Mouse (Mus musculus): ENCODE data around the gene Oxa1l. TPM values are rescaled to one million over a fixed set of nuclear protein-coding genes. Genes with fewer than 3 reads are reported as not detected.

Gene Oxa1l
- total RNA-seq, 2 experiments from 2014 or later, result 97.2 to 98.9 TPM

DNA sequence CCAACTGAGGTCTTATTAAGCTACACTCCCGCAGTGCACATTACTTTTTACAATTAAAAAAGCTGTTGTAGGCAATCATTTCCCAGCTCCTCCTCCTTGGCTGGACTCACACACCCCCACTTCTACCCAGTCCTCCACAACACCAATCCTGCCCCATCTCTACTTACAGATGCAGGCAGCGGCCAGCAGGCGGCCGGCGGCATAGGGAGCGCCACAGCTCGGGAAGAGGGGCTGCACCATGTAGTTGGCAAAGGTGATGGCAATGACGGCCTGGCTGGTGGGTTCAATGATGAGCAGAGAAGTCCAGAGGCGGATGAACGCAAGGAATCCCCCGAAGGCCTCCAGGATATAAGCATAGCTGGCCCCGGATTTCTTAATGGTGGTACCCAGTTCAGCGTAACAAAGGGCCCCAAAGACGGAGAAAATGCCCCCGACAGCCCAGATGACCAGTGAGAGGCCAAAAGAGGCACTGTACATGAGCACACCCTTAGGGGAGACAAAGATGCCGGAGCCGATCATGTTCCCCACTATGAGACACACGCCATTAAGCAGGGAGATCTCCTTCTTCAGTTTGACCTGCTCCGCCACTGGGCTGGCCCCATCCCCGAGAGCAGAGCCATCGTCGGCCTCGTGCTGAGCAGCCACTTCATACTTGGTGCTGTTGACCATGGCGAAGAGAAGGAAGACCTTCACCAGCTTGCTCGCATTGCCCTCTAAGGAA lies 47.9 kb downstream of the Oxa1l start:
- no peak for DNase-seq
- intact Hi-C loops (cut with DNase I), result no loop called here

DNA sequence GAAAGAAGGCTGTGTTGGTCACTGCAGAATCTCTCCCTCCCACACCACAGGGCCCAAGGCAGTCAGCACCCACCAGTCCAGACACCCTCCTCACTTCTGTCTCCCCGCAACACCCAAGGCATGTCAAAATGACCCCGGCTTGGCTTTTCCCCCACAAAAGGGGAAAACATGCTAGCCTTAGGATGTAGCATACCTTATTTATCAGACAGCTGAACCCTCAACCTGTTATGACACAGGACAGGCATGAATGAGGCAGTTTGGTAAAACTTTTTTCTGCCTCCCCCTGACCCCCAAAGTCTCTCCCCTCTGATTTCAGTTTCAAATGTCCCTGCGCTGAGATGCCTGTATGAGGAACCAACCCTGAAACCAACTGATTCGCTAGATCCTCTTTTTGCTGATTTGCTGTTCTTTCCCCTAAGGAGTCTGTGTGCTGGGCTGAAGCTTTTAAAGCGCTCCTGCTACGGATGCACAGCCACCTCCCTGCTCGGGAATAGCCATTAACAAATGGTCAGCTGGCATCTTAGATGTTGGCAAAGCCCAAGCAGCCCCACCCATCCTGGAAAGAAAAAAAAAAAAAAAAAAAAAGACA lies 48.5 kb downstream of the Oxa1l start:
- intact Hi-C loops (cut with DNase I), result no loop called here
- DNase-seq, result peak in 1 of 2 experiments; percentile 11

DNA sequence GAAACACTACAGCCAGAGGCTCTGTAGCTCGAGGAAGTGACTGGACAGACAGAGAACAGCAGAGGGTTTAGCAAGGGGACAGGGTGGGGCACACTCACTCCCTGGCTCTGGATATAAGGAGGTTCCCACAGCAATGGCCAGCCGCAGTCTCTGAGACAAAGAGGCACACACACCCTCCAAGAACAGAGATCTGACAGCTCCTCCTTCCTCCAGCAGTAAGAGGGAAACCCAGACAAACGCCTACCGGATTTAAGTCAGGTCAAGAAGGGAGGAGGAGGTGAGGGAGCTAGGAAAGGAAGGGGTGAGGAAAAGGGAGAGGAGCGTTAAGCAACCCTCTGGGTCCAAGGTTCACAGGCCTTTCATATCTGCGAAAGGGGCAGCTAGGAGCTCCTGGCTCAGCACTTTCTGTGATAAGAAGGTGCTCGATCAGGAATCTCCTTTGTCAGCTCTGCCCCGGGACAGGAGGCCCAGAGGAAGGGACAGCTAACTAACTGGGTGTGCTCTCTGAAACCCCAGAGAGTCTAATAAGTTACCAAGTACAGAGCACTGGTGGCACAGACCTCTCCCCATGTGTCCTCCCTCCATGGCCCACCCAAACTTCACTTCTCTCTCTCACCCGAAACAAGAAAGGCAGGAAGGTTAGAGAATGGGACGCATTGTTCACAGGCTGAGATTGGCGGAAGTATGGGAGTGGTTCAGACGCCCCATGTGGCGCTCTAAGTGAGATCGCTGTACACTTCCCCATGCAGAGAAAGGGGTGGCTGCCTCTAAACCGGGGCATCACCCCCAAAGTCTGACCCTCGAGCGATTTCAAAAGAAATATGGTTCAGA lies 49.6 kb downstream of the Oxa1l start:
- peak; percentile 46 to 60 for DNase-seq
- intact Hi-C loops (cut with DNase I), result loop anchor here (5.0 kb wide), 1 partner anchor 37 kb away; no protein-coding TSS in a partner anchor

DNA sequence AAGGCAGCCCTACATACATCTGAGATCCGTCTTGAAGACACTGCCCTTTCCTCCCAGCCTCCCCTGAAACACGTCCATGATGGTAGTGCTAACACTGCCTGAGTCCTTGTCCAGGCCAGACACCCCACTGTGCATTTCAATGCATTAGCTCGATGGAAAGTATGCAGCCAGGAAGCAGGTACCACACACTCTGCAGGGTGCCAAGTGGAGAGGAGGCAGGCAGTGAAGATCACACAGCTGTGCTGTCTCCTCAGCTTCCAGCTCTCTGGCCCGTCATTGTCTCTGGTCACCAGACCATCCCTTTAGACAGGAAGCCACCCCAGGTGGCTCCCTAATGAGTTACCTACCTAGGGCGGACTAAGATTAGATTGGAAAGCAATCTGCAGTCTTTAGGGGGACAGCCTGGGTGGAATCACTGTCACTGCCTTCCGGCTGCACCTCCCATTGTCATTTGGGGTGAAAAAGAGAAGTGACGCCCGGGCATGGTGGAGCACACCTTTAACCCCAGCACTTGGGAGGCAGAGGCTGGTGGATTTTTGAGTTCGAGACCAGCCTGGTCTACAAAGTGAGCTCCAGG lies 51.5 kb downstream of the Oxa1l start:
- intact Hi-C loops (cut with DNase I), result loop anchor here (1.0 to 5.0 kb wide), 3 partner anchors 35 to 183 kb away; no protein-coding TSS in a partner anchor
- no peak for DNase-seq

GRCm38 (mm10) chr14:54412629-54413170 lies 52.1 kb downstream of the Oxa1l start:
- intact Hi-C loops (cut with DNase I), result loop anchor here (1.0 to 5.0 kb wide), 3 partner anchors 35 to 184 kb away; no protein-coding TSS in a partner anchor
- DNase-seq, result peak; percentile 56 to 62

GRCm38 (mm10) chr14:54413877-54414700 lies 53.5 kb downstream of the Oxa1l start:
- intact Hi-C loops (cut with DNase I), result loop anchor here (2.0 to 5.0 kb wide), 2 partner anchors 33 to 185 kb away; no protein-coding TSS in a partner anchor
- DNase-seq, result peak in 1 of 2 experiments; percentile 39

GRCm38 (mm10) chr14:54415241-54416020 lies 54.8 kb downstream of the Oxa1l start:
- intact Hi-C loops (cut with DNase I), result no loop called here
- DNase-seq, result no peak

DNA sequence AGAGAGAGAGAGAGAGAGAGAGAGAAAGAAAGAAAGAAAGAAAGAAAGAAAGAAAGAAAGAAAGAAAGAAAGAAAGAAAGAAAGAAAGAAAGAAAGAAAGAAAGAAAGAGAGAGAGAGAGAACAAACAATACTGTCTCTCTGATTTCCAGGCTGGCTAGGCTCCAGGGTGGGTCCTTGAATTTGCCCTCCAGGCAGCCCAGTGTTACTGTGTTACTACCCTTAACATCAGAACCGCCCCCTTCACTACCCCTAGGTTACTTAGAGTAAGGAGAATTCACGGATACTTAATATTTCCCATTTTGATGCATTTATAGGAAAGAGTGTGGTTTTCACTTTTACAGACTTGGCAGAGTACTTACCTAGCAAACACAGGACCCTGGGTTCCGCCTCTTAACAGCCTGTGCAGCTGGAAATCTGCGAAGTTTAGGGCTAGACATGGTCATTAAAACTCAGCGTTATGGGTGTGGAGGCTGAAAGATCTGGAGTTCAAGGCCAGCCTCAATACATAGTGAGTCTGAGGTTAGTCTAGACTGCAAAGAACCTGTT lies 55.7 kb downstream of the Oxa1l start:
- intact Hi-C loops (cut with DNase I), result no loop called here
- no peak for DNase-seq

DNA sequence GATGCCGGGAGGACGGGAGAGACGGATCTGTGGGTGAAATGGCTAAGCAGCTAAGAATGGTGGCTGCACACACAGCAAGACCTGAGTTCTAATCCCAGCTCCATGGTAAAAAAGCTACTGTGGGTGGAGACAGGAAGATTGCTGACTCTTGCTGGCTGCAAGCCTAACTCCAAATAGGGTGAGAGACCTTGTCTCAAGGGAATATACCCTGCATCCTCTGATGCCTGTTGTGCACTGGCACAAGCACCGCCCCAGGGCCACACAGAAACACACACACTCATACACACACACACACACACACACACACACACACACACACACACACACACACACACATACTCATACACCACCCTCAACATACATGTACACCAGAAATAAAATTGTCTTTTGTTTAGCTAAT lies 56.2 kb downstream of the Oxa1l start:
- no peak for DNase-seq
- intact Hi-C loops (cut with DNase I), result no loop called here

DNA sequence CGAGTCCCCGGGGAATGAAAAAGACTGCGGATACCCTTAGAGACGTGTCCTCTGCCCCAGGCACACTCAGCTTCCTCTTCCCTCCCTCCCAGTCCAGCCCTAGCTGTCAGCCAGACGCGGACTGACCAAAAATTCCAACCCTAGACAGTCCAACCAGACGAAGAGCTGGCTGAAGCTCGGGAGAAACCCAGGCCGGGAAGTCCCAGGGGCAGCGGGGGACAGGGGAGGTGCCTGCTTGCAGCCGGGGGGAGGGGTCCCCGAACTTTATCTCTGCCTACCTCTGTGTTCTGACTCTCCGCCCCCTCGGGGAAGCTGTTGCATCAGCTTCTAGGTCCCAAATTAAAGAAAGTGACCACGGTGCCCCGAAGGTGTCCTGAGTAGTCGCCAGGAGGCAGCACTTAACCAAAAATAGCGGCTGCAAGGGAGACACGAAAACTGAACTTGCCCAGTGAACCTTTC lies 57.0 kb downstream of the Oxa1l start, which contains the start of gene Slc7a7:
Gene Slc7a7 (minus strand): TSS at position 158 of the 459 bp plus-strand sequence.
- intact Hi-C loops (cut with DNase I), result no loop called here
- DNase-seq, result peak in 1 of 2 experiments; percentile 36

Other genes with a start within 250 kb of the Oxa1l start
- 100 to 1,000 TPM in 1 of 2 experiments, 10 to 100 TPM in 1; 96.6 to 101 TPM for gene Dad1, start 106.7 kb upstream of the Oxa1l start, total RNA-seq (2021)
- gene Abhd4, start 106.6 kb upstream of the Oxa1l start, total RNA-seq (2021), result 10 to 100 TPM; 52.2 to 59.7 TPM
- gene Olfr49, start 75.9 kb upstream of the Oxa1l start, total RNA-seq (2021), result not detected
- 1 to 10 TPM; 4.1 to 6.1 TPM for gene Slc7a7, start 56.9 kb downstream of the Oxa1l start, total RNA-seq (2021)
- gene Mrpl52, start 66.1 kb downstream of the Oxa1l start, total RNA-seq (2021), result 100 to 1,000 TPM; 118 to 126 TPM
- gene Mmp14, start 70.8 kb downstream of the Oxa1l start, total RNA-seq (2021), result 10 to 100 TPM; 12.6 to 19.1 TPM
- 10 to 100 TPM; 55.5 to 57.6 TPM for gene Lrp10, start 103.3 kb downstream of the Oxa1l start, total RNA-seq (2021)
- not detected for gene Rem2, start 115.3 kb downstream of the Oxa1l start, total RNA-seq (2021)
- gene Prmt5, start 156.7 kb downstream of the Oxa1l start, total RNA-seq (2021), result 10 to 100 TPM; 30.3 to 37.7 TPM
- gene Haus4, start 193.8 kb downstream of the Oxa1l start, total RNA-seq (2021), result 1 to 10 TPM; 3.2 to 4.1 TPM
- 1 to 10 TPM; 6.1 to 6.4 TPM for gene Ajuba, start 216.7 kb downstream of the Oxa1l start, total RNA-seq (2021)
- gene 4931414P19Rik, start 245.2 kb downstream of the Oxa1l start, total RNA-seq (2021), result 1 to 10 TPM; 4.0 to 5.9 TPM